ENCODE assay signal across 25 mouse cellular contexts in the genomic region with DNA sequence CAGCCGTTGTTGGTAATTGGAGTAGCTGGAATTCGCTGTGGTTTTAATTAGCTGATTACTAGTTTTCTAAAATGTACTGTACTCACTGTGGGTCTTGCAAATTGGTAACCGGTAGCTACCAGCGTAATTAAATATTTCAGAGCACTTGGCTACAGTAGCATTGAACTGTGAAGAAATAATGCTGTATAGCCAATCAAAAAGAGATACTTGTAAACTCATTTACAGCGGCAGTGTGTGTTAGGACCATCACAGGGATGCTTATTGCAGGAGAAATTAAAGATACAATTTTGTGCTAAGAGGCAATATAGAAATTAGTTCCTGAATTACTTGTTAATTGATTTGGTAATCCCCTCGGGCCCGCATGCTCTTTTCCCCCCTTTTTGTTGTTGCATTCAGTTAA.
DNase-seq lines count a peak whose midpoint lies in the region; ATAC-seq lines count a peak whose summit lies in the region.
"Had no signal": no experiment of that assay in that cellular context is flagged by ENCODE, and none has a peak within 500 bp of the region (broad histone marks: within the 10 kb centered on the region; RNA-seq: fewer than 3 reads in every experiment).

No protein-coding gene starts in this region.

- H3K36me3 ChIP-seq in hindbrain, embryonic 13.5 days, result peaks cover 36% of the 10 kb centered on the region
- H3K36me3 ChIP-seq in hindbrain, embryonic 10.5 days, result peaks cover 65% of the 10 kb centered on the region
- H3K36me3 ChIP-seq in hindbrain, embryonic 15.5 days, result peaks cover 13% of the 10 kb centered on the region
- peaks cover under 1% of the 10 kb centered on the region; the same call in 1 of the 2 replicates for H3K36me3 ChIP-seq in hindbrain, embryonic 11.5 days (ENCODE audit: control insufficient read depth, insufficient read depth, low read length)
- no peaks in the 10 kb centered on the region for H3K36me3 ChIP-seq in neural tube, embryonic 14.5 days (ENCODE audit: control insufficient read depth, insufficient read depth, low read length)
- H3K36me3 ChIP-seq in forebrain, embryonic 10.5 days (replicated peaks), result peaks cover 63% of the 10 kb centered on the region
- H3K36me3 ChIP-seq: G1E had no signal

- no peak overlapping the region for H3K4me2 ChIP-seq in hindbrain, embryonic 13.5 days
- no peak overlapping the region for H3K4me2 ChIP-seq in hindbrain, embryonic 15.5 days
- H3K4me2 ChIP-seq in hindbrain, embryonic 11.5 days (replicated peaks; ENCODE audit: low read depth, low read length), result no peak overlapping the region
- no peak overlapping the region for H3K4me2 ChIP-seq in neural tube, embryonic 14.5 days (ENCODE audit: low read depth, low read length)
- H3K4me2 ChIP-seq: embryonic facial prominence, embryonic 12.5 days; forebrain, embryonic 12.5 days had no signal

- DNase-seq in hindbrain, embryonic 10.5 days (ENCODE audit: low spot score), result no peak
- no peak for DNase-seq in hindbrain, embryonic 11.5 days (ENCODE audit: low spot score)
- no peak for DNase-seq in forebrain, embryonic 10.5 days (ENCODE audit: extremely low spot score, low spot score)
- DNase-seq: adrenal gland, adult 8-10 months; adrenal gland, postnatal 14 days; adrenal gland, postnatal 36 days; B cell, adult 2 months; cerebellum, adult 11-12 months; cerebellum, adult 2 months; cerebellum, adult 9-10 months; cerebellum, postnatal 10 days; cerebellum, postnatal 25 days had no signal

- peaks cover 50% of the 10 kb centered on the region for H3K4me1 ChIP-seq in hindbrain, embryonic 13.5 days (replicated peaks)
- H3K4me1 ChIP-seq in hindbrain, embryonic 10.5 days (replicated peaks), result no peaks in the 10 kb centered on the region
- H3K4me1 ChIP-seq in hindbrain, embryonic 15.5 days (replicated peaks), result peaks cover 34% of the 10 kb centered on the region
- no peaks in the 10 kb centered on the region for H3K4me1 ChIP-seq in hindbrain, embryonic 11.5 days (replicated peaks; ENCODE audit: control insufficient read depth, insufficient read depth, low read length)
- H3K4me1 ChIP-seq in neural tube, embryonic 14.5 days (ENCODE audit: control insufficient read depth, insufficient read depth, low read length), result peaks cover 22% of the 10 kb centered on the region; the same call in 1 of the 2 replicates
- H3K4me1 ChIP-seq in forebrain, embryonic 10.5 days, result no peaks in the 10 kb centered on the region
- H3K4me1 ChIP-seq: embryonic facial prominence, embryonic 12.5 days had no signal

- 0 out of 2 replicates have a peak, but pooled peaks have one; percentile 34 for ATAC-seq in hindbrain, embryonic 13.5 days (ENCODE audit: low FRiP score)
- ATAC-seq in hindbrain, embryonic 15.5 days (ENCODE audit: low FRiP score, low read depth), result peak; percentile 42; the same call in 1 of the 2 replicates
- no peak for ATAC-seq in hindbrain, embryonic 11.5 days (ENCODE audit: low FRiP score)
- ATAC-seq in neural tube, embryonic 14.5 days (ENCODE audit: low read depth), result peak; percentile 49; the same call in 1 of the 2 replicates
- ATAC-seq: activated CD4-positive, CD25-positive, alpha-beta regulatory T cell, adult 4 months; CD4-positive, CD25-positive, alpha-beta regulatory T cell, adult 4 months; forebrain, embryonic 14.5 days; forebrain, embryonic 16.5 days; Patski had no signal

- no peak overlapping the region for H3K9ac ChIP-seq in hindbrain, embryonic 13.5 days
- no peak overlapping the region for H3K9ac ChIP-seq in hindbrain, embryonic 15.5 days
- H3K9ac ChIP-seq in hindbrain, embryonic 11.5 days (ENCODE audit: low read depth, low read length), result no peak overlapping the region
- no peak overlapping the region for H3K9ac ChIP-seq in neural tube, embryonic 14.5 days (replicated peaks; ENCODE audit: low read depth, low read length)
- H3K9ac ChIP-seq: embryonic facial prominence, embryonic 12.5 days; forebrain, embryonic 12.5 days had no signal

- WGBS in hindbrain, embryonic 13.5 days, result 72% methylated on average over 7 of the region's 7 CpGs
- WGBS in hindbrain, embryonic 10.5 days, result 95% methylated on average over 7 of the region's 7 CpGs
- 64% methylated on average over 7 of the region's 7 CpGs for WGBS in hindbrain, embryonic 15.5 days
- WGBS in hindbrain, embryonic 11.5 days, result 92% methylated on average over 7 of the region's 7 CpGs
- WGBS in neural tube, embryonic 14.5 days, result 59% methylated on average over 7 of the region's 7 CpGs
- 93% methylated on average over 7 of the region's 7 CpGs for WGBS in forebrain, embryonic 10.5 days

- no peaks in the 10 kb centered on the region for H3K9me3 ChIP-seq in hindbrain, embryonic 13.5 days
- no peaks in the 10 kb centered on the region for H3K9me3 ChIP-seq in hindbrain, embryonic 10.5 days
- H3K9me3 ChIP-seq in hindbrain, embryonic 15.5 days, result no peaks in the 10 kb centered on the region
- H3K9me3 ChIP-seq in hindbrain, embryonic 11.5 days (ENCODE audit: control insufficient read depth, low read length), result no peaks in the 10 kb centered on the region
- no peaks in the 10 kb centered on the region for H3K9me3 ChIP-seq in neural tube, embryonic 14.5 days (ENCODE audit: control insufficient read depth, low read length)
- H3K9me3 ChIP-seq in forebrain, embryonic 10.5 days, result no peaks in the 10 kb centered on the region; the same call in 1 of the 2 replicates
- H3K9me3 ChIP-seq: embryonic facial prominence, embryonic 10.5 days; embryonic facial prominence, embryonic 12.5 days; forebrain, embryonic 12.5 days had no signal

- H3K27ac ChIP-seq in hindbrain, embryonic 13.5 days, result peak overlapping the region; percentile 41
- no peak overlapping the region for H3K27ac ChIP-seq in hindbrain, embryonic 10.5 days
- 0 out of 2 replicates have a peak overlapping the region, but pooled peaks have one; percentile 9 for H3K27ac ChIP-seq in hindbrain, embryonic 15.5 days (replicated peaks)
- H3K27ac ChIP-seq in hindbrain, embryonic 11.5 days (ENCODE audit: low read depth, low read length), result no peak overlapping the region
- H3K27ac ChIP-seq in neural tube, embryonic 14.5 days (ENCODE audit: low read depth, low read length), result no peak overlapping the region
- no peak overlapping the region for H3K27ac ChIP-seq in forebrain, embryonic 10.5 days
- H3K27ac ChIP-seq: embryonic facial prominence, embryonic 10.5 days; embryonic facial prominence, embryonic 12.5 days; forebrain, embryonic 12.5 days had no signal

- H3K27me3 ChIP-seq in hindbrain, embryonic 13.5 days, result no peaks in the 10 kb centered on the region
- no peaks in the 10 kb centered on the region for H3K27me3 ChIP-seq in hindbrain, embryonic 10.5 days (ENCODE audit: insufficient read depth, poor library complexity, severe bottlenecking)
- H3K27me3 ChIP-seq in hindbrain, embryonic 15.5 days, result no peaks in the 10 kb centered on the region
- H3K27me3 ChIP-seq in hindbrain, embryonic 11.5 days (ENCODE audit: control insufficient read depth, insufficient read depth, low read length), result no peaks in the 10 kb centered on the region
- H3K27me3 ChIP-seq in neural tube, embryonic 14.5 days (ENCODE audit: control insufficient read depth, insufficient read depth, low read length), result no peaks in the 10 kb centered on the region
- H3K27me3 ChIP-seq in forebrain, embryonic 10.5 days (ENCODE audit: poor library complexity, severe bottlenecking), result peaks cover 29% of the 10 kb centered on the region
- H3K27me3 ChIP-seq: CH12.LX; embryonic facial prominence, embryonic 12.5 days; Patski had no signal

- H3K4me3 ChIP-seq in hindbrain, embryonic 13.5 days, result no peak overlapping the region
- no peak overlapping the region for H3K4me3 ChIP-seq in hindbrain, embryonic 10.5 days
- no peak overlapping the region for H3K4me3 ChIP-seq in hindbrain, embryonic 15.5 days
- no peak overlapping the region for H3K4me3 ChIP-seq in hindbrain, embryonic 11.5 days (ENCODE audit: low read depth, low read length)
- H3K4me3 ChIP-seq in neural tube, embryonic 14.5 days (ENCODE audit: low read depth, low read length), result no peak overlapping the region
- no peak overlapping the region for H3K4me3 ChIP-seq in forebrain, embryonic 10.5 days
- H3K4me3 ChIP-seq: embryonic facial prominence, embryonic 10.5 days; embryonic facial prominence, embryonic 12.5 days; forebrain, embryonic 12.5 days had no signal

Comparison
In these comparisons a context has a peak if more than half of its experiments do, and no peak if none do; other contexts are left out.
1. H3K27ac ChIP-seq: peak in hindbrain, embryonic 13.5 days (single experiment) and hindbrain, embryonic 15.5 days (single experiment); none in hindbrain, embryonic 10.5 days (single experiment), hindbrain, embryonic 11.5 days (single experiment), neural tube, embryonic 14.5 days (single experiment) and forebrain, embryonic 10.5 days (single experiment).